Mouse (Mus musculus) neural tube, embryonic 15.5 days (tissue): ENCODE data around the gene Rph3al. TPM values are rescaled to one million over a fixed set of nuclear protein-coding genes. Genes with fewer than 3 reads are reported as not detected.
A peak's percentile ranks its signal among the peaks of the same experiment; 100 is the strongest.

Experiments used
- ATAC-seq: fragments of 200-750 bp; cut with Nextera tagmentation; 2 replicates; pipeline ENCODE4 v1.8.0; 2017; ENCODE audit warnings: mild to moderate bottlenecking, moderate TSS enrichment, moderate library complexity; ENCODE audit not compliant: low FRiP score
- H3K27ac ChIP-seq: fragments of 300-500 bp; sonication (generic); replicated peaks from 2 replicates; pipeline ENCODE4 v1.5.1; 2015; ENCODE audit warnings: mild to moderate bottlenecking, inconsistent platforms
- H3K27me3 ChIP-seq: fragments of 300-500 bp; sonication (generic); replicated peaks from 2 replicates; pipeline ENCODE4 v1.6.1; 2015; ENCODE audit warnings: inconsistent platforms
- H3K36me3 ChIP-seq: fragments of 300-500 bp; sonication (generic); 2 replicates; pipeline ENCODE4 v1.6.1; 2015; ENCODE audit warnings: inconsistent platforms
- H3K4me1 ChIP-seq: fragments of 300-500 bp; sonication (generic); 2 replicates; pipeline ENCODE4 v1.6.1; 2015; ENCODE audit warnings: inconsistent platforms
- H3K4me2 ChIP-seq: fragments of 300-500 bp; sonication (generic); 2 replicates; pipeline ENCODE4 v1.6.1; 2015; ENCODE audit warnings: inconsistent platforms, mild to moderate bottlenecking, moderate library complexity
- H3K4me3 ChIP-seq: fragments of 300-500 bp; sonication (generic); replicated peaks from 2 replicates; pipeline ENCODE4 v1.5.1; 2015; ENCODE audit warnings: mild to moderate bottlenecking, inconsistent platforms
- H3K9ac ChIP-seq: fragments of 300-500 bp; sonication (generic); replicated peaks from 2 replicates; pipeline ENCODE4 v1.6.1; 2015; ENCODE audit warnings: mild to moderate bottlenecking, inconsistent platforms
- H3K9me3 ChIP-seq: fragments of 300-500 bp; sonication (generic); replicated peaks from 2 replicates; pipeline ENCODE4 v1.6.1; 2016; ENCODE audit warnings: inconsistent platforms
- WGBS: fragments of 180-500 bp; shearing (Covaris S2); methylation state at CpG from one replicate; pipeline ENCODE4 v1.1.7; 2015; ENCODE audit warnings: mixed read lengths; 5-methylcytosine and 5-hydroxymethylcytosine counted together
- polyA plus RNA-seq: library from polyadenylated mRNA; unstranded; fragments of >200 nt; fragmentation: Nextera tagmentation; extraction: Ambion mirVana; gene quantifications from 2 replicates; pipeline ENCODE4 v1.2.1, GENCODE M21; 2015

The Rph3al gene
- polyA plus RNA-seq, 1 experiment from 2014 or later = 2.3 TPM

DNA sequence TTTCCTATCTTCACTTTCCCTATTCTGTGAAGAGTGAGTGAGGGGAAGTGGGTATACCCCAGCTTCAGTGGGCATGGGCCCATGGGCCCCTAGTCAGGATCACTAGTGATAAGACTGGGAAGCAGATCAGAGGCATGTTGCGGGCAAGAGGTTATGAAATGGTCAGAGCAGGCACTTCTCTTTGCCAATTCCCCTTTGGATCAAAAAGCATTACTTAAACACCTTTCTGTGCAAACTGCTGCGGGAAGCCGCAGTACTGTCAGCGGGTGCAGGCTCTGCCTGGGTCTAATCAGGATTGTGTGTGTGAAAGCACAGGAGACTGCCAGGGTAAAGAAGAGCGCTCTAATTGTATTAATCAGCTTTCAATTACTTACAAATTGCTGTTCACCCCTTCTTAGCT is 67.8 kb downstream of the Rph3al start:
- no peaks in the 10 kb centered on the region for H3K36me3 ChIP-seq
- no peaks in the 10 kb centered on the region for H3K27me3 ChIP-seq
- peak overlapping the region; percentile 63; the same call in 1 of the 2 replicates for H3K27ac ChIP-seq
- no peak overlapping the region for H3K9ac ChIP-seq
- 0 out of 2 replicates have a peak, but pooled peaks have one; percentile 16 for ATAC-seq
- H3K4me1 ChIP-seq = peaks cover 31% of the 10 kb centered on the region
- WGBS = 65% methylated on average over 5 of the region's 5 CpGs
- no peak overlapping the region for H3K4me3 ChIP-seq
- H3K9me3 ChIP-seq = no peaks in the 10 kb centered on the region
- H3K4me2 ChIP-seq = no peak overlapping the region

DNA sequence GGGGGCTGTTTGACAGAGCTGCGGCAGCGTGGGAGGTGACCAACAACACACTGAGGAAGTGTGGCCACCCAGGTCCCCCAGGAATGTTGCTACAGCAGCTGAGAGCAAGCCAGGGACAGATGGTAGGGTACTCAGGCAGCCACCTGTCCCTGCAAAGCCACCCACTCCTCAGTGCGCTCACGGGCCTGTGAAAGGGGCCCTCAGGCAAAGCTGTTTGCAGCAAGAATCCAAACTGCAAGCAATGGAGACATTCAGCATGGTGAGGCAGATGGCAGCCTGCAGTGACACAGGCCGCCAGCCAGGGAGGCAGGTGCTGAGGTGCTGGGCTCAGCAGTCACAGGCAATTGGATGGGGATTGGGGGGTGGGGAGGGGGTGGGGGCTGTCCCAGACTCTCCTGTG is 68.3 kb downstream of the Rph3al start:
- no peaks in the 10 kb centered on the region for H3K27me3 ChIP-seq
- no peaks in the 10 kb centered on the region for H3K9me3 ChIP-seq
- no peak overlapping the region for H3K9ac ChIP-seq
- peaks cover 36% of the 10 kb centered on the region for H3K4me1 ChIP-seq
- no peak overlapping the region for H3K4me3 ChIP-seq
- 31% methylated on average over 5 of the region's 5 CpGs for WGBS
- H3K4me2 ChIP-seq = no peak overlapping the region
- H3K27ac ChIP-seq = peak overlapping the region; percentile 63; the same call in 1 of the 2 replicates
- H3K36me3 ChIP-seq = no peaks in the 10 kb centered on the region
- 0 out of 2 replicates have a peak, but pooled peaks have one; percentile 32 for ATAC-seq

DNA sequence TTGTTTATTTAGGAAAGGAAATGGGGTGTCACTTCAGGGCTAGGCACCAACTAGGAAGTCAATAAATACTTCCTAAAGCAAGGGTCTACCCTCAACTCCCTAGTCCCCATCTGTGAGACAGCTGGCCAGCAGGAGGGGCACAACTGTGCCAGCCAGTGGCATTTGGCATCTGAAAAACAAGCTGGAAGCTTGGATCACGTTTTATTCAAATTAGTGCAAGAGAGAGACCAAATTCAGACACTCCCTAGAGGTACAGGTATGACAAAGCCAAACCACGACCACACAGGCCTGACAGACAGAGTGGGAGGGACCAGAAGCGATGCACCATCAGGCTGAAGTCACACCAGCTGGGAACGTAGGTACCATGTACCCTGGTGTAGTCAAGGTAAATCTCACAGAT is 71.4 kb downstream of the Rph3al start:
- H3K9me3 ChIP-seq = no peaks in the 10 kb centered on the region
- no peak overlapping the region for H3K9ac ChIP-seq
- ATAC-seq = no peak
- H3K27ac ChIP-seq = no peak overlapping the region
- 57% methylated on average over 4 of the region's 4 CpGs for WGBS
- no peak overlapping the region for H3K4me3 ChIP-seq
- H3K36me3 ChIP-seq = no peaks in the 10 kb centered on the region
- H3K4me1 ChIP-seq = peaks cover 48% of the 10 kb centered on the region
- H3K4me2 ChIP-seq = no peak overlapping the region
- no peaks in the 10 kb centered on the region for H3K27me3 ChIP-seq

DNA sequence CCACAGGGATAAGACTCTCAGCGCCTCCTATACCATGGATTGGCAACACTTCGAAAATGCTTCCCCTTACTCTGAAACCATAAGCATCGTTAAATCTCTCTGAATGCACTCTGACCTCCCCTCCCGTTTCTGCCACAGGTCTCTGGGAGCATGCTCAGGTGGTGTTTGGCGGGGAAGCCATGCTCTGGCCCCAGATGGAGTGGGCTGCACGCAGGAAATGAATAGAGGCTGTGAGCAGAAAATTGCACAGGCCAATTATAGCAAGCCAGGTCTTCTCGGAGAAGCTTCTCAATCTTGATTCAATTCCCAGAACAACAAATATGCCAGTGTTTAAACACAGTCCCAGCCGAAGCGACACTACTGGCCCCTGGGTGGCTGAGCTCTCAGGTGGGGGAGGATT is 72.4 kb downstream of the Rph3al start:
- no peak overlapping the region for H3K9ac ChIP-seq
- peaks cover 50% of the 10 kb centered on the region for H3K4me1 ChIP-seq
- WGBS = 29% methylated on average over 9 of the region's 9 CpGs

DNA sequence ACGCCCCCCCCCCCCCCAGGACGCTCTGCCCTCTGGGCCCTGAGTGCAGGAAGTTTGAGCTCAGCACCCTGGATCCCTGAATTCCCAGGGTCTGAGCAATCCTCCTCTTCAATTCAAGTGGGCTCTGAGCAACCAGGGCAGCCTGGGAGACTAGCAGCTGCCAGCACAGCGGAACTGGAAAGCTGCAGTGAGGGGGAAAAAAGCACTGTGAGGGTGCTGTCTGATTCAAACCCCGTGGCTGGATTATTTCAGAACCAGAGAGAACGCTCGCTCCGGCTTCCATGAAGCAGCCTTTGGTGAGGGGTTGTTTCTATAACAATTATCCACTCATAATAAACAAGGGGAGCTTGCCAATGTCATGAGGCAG is 73.0 kb downstream of the Rph3al start:
- Histone ChIP-seq H3K4me3 (no peak overlapping the region), H3K27me3 (no peaks in the 10 kb centered on the region), H3K9me3 (no peaks in the 10 kb centered on the region), H3K4me1 (peaks cover 48% of the 10 kb centered on the region), H3K9ac (no peak overlapping the region), H3K36me3 (no peaks in the 10 kb centered on the region), H3K27ac (peak overlapping the region; percentile 33; the same call in 1 of the 2 replicates), H3K4me2 (no peak overlapping the region)
- 36% methylated on average over 7 of the region's 7 CpGs for WGBS
- no peak for ATAC-seq

More for the DNA sequence above, 72.4 kb downstream of the Rph3al start:
- H3K36me3 ChIP-seq = no peaks in the 10 kb centered on the region
- H3K4me3 ChIP-seq = no peak overlapping the region
- ATAC-seq = no peak
- peak overlapping the region; percentile 33; the same call in 1 of the 2 replicates for H3K27ac ChIP-seq
- H3K27me3 ChIP-seq = no peaks in the 10 kb centered on the region
- no peak overlapping the region for H3K4me2 ChIP-seq
- no peaks in the 10 kb centered on the region for H3K9me3 ChIP-seq

DNA sequence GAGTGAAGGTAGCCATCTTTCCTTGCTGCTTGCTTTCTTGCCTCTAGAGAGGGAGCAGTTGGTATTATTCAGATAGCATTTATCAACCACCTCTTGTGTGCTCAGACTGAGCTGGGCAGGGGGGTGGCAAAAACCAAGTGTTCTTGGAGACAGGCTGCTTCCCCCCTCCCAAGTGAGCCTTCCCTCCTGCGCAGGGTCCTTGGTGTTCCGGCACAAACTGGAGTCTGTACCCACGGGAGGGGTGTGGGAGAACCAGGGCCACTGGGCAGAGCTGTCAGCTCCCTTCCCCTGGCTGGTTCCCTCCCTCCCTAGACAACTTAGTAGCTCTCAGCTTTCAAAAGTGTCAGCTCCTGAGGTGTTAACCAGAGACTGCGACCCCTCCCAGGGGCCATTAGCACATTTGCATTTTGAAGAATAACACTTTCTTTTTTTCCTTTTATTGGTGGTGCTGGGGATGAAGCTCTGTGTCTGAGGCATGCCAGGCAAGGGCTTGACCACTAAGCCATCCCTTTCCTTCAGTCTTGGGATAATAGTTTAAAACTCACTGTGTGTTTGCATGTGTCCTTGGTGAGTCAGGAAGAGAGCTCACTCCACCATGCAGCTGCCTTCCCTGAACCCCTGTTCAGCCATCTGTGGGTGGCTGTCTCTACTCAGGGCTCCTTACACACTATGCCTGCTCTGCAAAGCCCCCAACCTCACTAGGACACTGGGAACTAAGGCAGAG is 73.5 kb downstream of the Rph3al start:
- H3K27me3 ChIP-seq = no peaks in the 10 kb centered on the region
- WGBS = 38% methylated on average over 4 of the region's 4 CpGs
- H3K9ac ChIP-seq = no peak overlapping the region
- H3K4me3 ChIP-seq = no peak overlapping the region
- H3K27ac ChIP-seq = peak overlapping the region; percentile 33; the same call in 1 of the 2 replicates
- H3K4me2 ChIP-seq = no peak overlapping the region
- H3K4me1 ChIP-seq = peaks cover 42% of the 10 kb centered on the region
- no peak for ATAC-seq
- H3K9me3 ChIP-seq = no peaks in the 10 kb centered on the region
- no peaks in the 10 kb centered on the region for H3K36me3 ChIP-seq

DNA sequence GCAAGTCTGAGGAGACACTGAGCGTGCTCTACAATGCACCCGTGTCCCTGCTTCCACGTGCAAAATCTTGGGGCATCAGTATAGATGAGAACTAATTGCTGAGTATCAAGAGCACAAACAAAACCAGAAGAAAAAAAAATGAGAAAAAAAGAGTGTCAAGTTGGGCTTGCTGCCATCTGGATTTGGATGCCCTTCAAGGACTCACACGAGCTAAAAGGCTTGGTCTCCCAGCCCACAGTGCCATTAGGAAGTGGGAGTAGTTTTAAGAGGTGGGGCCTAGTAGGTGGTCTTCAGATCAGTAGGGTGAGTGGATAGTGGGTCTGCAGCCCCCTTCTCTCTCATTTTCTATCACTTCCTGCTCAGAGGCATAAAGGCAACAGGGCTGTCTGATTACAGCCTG is 75.8 kb downstream of the Rph3al start:
- H3K4me1 ChIP-seq = peaks cover 51% of the 10 kb centered on the region
- H3K27ac ChIP-seq = no peak overlapping the region
- H3K4me2 ChIP-seq = no peak overlapping the region
- no peaks in the 10 kb centered on the region for H3K36me3 ChIP-seq
- WGBS = 79% methylated on average over 4 of the region's 4 CpGs
- no peaks in the 10 kb centered on the region for H3K27me3 ChIP-seq
- H3K4me3 ChIP-seq = no peak overlapping the region
- no peaks in the 10 kb centered on the region for H3K9me3 ChIP-seq
- no peak overlapping the region for H3K9ac ChIP-seq
- no peak for ATAC-seq

DNA sequence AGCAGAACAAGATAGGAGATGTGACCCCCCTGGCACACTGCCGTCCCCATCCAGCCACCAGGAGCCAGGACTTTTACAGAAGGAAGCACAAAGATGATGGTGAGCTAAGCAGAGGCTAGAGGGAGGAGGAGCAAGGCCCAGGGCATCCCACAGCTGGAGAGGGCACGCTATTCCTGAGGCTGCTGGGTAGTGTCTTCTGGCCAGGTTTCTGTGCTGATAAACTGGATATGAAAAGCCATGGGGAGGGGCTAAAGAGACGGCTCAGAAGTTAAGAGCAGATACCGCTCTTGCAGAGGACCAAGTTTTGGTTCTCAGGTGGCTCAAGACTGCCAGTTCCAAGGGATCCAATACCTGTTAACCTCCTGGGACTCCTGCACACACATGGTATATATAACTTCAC is 76.6 kb downstream of the Rph3al start:
- Histone ChIP-seq H3K27ac (no peak overlapping the region), H3K4me2 (no peak overlapping the region), H3K9me3 (no peaks in the 10 kb centered on the region), H3K27me3 (no peaks in the 10 kb centered on the region), H3K4me3 (no peak overlapping the region), H3K36me3 (no peaks in the 10 kb centered on the region), H3K9ac (no peak overlapping the region), H3K4me1 (peaks cover 51% of the 10 kb centered on the region)
- no peak for ATAC-seq
- WGBS = 67% methylated on average over 4 of the region's 4 CpGs

DNA sequence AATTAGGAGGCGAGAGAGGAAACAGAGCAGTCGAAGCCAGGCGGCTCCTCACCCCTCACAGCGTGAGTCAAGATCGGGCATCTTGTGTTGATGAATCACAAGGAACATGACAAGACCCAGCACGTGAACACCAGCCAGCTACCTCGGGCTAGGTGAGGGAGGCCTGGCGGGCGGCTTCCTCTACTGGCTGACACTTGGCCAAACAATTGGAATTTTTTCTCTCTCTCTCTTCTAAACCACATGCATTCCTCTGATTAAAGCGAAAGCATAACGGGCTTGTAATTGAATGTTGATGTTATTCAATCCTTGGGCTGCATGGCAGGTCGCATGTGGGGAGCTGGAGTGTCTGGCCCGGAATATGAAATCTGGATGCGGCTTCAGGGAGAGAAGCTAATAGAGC is 77.0 kb downstream of the Rph3al start:
- no peaks in the 10 kb centered on the region for H3K27me3 ChIP-seq
- no peak overlapping the region for H3K4me3 ChIP-seq
- 58% methylated on average over 14 of the region's 14 CpGs for WGBS
- H3K4me2 ChIP-seq = no peak overlapping the region
- H3K4me1 ChIP-seq = peaks cover 48% of the 10 kb centered on the region
- H3K36me3 ChIP-seq = no peaks in the 10 kb centered on the region
- H3K9me3 ChIP-seq = no peaks in the 10 kb centered on the region
- no peak overlapping the region for H3K9ac ChIP-seq
- H3K27ac ChIP-seq = no peak overlapping the region
- no peak for ATAC-seq

DNA sequence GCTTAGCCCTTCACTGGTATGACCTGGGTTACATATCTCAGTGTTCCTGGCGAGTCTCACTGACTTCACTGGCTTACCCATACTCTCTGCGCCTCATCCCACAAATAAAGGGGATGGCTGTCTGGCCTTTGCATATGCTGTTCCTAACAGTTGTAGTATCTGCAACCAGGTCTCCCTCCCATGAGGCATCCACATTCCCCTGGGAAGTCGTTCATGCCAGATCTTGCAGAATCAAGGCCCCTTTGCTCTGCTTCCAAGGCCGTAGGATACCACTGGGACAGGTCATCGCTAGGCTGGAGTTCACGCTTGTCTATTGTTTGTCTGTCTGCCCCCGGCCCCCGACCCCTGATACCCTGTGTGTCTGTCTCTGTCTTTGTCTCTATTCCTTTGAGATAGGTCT is 78.8 kb downstream of the Rph3al start:
- Histone ChIP-seq H3K27me3 (no peaks in the 10 kb centered on the region), H3K9me3 (no peaks in the 10 kb centered on the region), H3K4me3 (no peak overlapping the region), H3K27ac (no peak overlapping the region; the same call in 1 of the 2 replicates), H3K4me1 (peaks cover 31% of the 10 kb centered on the region), H3K9ac (no peak overlapping the region), H3K4me2 (no peak overlapping the region), H3K36me3 (no peaks in the 10 kb centered on the region)
- whole genome bisulfite sequencing = 66% methylated on average over 8 of the region's 8 CpGs
- no peak for ATAC-seq

DNA sequence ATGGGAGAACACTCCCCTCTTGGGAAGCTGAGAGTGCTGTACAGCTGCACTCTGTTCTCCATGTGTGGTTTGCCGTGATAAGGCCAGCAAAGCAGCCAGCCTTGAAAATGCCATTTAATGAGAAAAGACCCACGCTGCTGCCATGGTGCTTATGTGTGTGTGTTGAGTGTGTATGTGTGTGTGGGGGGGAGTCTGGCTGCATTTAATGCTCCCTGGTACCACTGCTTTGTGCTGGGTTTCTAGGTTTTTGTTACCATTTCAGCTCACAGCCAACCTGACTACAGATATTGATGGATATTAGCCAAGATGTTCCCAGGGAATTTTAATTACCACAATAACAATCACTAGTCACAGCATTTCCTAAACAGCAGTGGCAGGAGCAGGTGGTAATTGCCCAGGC is 79.3 kb downstream of the Rph3al start:
- ATAC-seq = no peak
- no peaks in the 10 kb centered on the region for H3K9me3 ChIP-seq
- H3K9ac ChIP-seq = no peak overlapping the region
- WGBS = 34% methylated on average over 2 of the region's 2 CpGs
- no peak overlapping the region; the same call in 1 of the 2 replicates for H3K27ac ChIP-seq
- no peaks in the 10 kb centered on the region for H3K27me3 ChIP-seq
- H3K4me2 ChIP-seq = no peak overlapping the region
- no peak overlapping the region for H3K4me3 ChIP-seq
- H3K36me3 ChIP-seq = no peaks in the 10 kb centered on the region
- peaks cover 30% of the 10 kb centered on the region for H3K4me1 ChIP-seq

DNA sequence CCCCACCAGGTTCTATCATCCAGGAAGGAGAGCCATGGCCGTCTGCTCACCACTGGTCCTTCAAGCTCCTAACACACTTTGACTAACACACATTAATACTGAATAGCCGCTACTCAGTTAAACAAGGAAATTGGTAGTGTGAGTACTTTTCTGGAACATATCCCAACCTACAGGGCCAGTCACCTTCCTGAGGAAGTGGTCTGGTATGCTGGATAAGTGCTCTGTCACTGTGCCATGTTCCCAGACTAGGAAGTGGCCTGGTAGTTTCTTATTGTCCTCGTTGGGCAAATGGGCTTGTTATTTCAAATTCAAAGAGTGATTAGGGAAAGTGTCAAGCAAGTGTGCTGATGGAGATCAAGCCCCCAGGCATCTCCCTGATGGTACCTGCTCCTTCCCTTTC is 80.4 kb downstream of the Rph3al start:
- no peak overlapping the region for H3K4me2 ChIP-seq
- H3K9me3 ChIP-seq = no peaks in the 10 kb centered on the region
- no peak for ATAC-seq
- no peaks in the 10 kb centered on the region for H3K36me3 ChIP-seq
- WGBS = 67% methylated on average over 3 of the region's 3 CpGs
- H3K9ac ChIP-seq = no peak overlapping the region
- H3K4me1 ChIP-seq = peaks cover 30% of the 10 kb centered on the region
- H3K4me3 ChIP-seq = no peak overlapping the region
- no peak overlapping the region for H3K27ac ChIP-seq
- H3K27me3 ChIP-seq = no peaks in the 10 kb centered on the region
